Mouse (Mus musculus): ENCODE data around the gene Kcnk7.
"Not testable (repeated sequence)": the region's sequence is repeated elsewhere in the genome, so short reads cannot be mapped to it uniquely, and the experiment has no call there.

Kcnk7 gene

GRCm38 (mm10) chr19:5704163-5704800 is at the start of gene Kcnk7:
Gene Kcnk7, plus strand, starts transcription at chr19:5704367.
- DNase-seq, result peak; percentile 34

- DNase-seq, result no peak
Observed at GRCm38 (mm10) chr19:5654720-5655298, 49.4 kb upstream of the Kcnk7 start.

GRCm38 (mm10) chr19:5660942-5661751 is 43.0 kb upstream of the Kcnk7 start:
- DNase-seq, result peak; percentile 78

GRCm38 (mm10) chr19:5662310-5662709 is 41.9 kb upstream of the Kcnk7 start:
- peak; percentile 65 for DNase-seq

- DNase-seq, result peak; percentile 98
Observed at GRCm38 (mm10) chr19:5662981-5663913, 40.9 kb upstream of the Kcnk7 start, which contains the start of gene Sipa1. Gene Sipa1, minus strand, starts transcription at chr19:5663707.

- no peak for DNase-seq
Observed at GRCm38 (mm10) chr19:5664669-5665257, 39.4 kb upstream of the Kcnk7 start.

GRCm38 (mm10) chr19:5665465-5665864 is 38.7 kb upstream of the Kcnk7 start:
- DNase-seq, result no peak

- DNase-seq, result no peak
Observed at GRCm38 (mm10) chr19:5666386-5666785, 37.8 kb upstream of the Kcnk7 start.

GRCm38 (mm10) chr19:5668372-5668771 is 35.8 kb upstream of the Kcnk7 start:
- DNase-seq, result no peak

- no peak for DNase-seq
Observed at GRCm38 (mm10) chr19:5680432-5680831, 23.7 kb upstream of the Kcnk7 start.

- no peak for DNase-seq
Observed at GRCm38 (mm10) chr19:5684236-5684635, 19.9 kb upstream of the Kcnk7 start.

- no peak for DNase-seq
Observed at GRCm38 (mm10) chr19:5684985-5685384, 19.2 kb upstream of the Kcnk7 start.

- no peak for DNase-seq
Observed at GRCm38 (mm10) chr19:5685431-5685830, 18.7 kb upstream of the Kcnk7 start.

- no peak for DNase-seq
Observed at GRCm38 (mm10) chr19:5685861-5686260, 18.3 kb upstream of the Kcnk7 start.

GRCm38 (mm10) chr19:5686437-5686836 is 17.7 kb upstream of the Kcnk7 start:
- DNase-seq, result no peak

- not testable (repeated sequence) for DNase-seq
Observed at GRCm38 (mm10) chr19:5686954-5687353, 17.2 kb upstream of the Kcnk7 start.

GRCm38 (mm10) chr19:5687738-5688137 is 16.4 kb upstream of the Kcnk7 start:
- no peak for DNase-seq

- peak; percentile 98 for DNase-seq
Observed at GRCm38 (mm10) chr19:5688200-5689087, 15.7 kb upstream of the Kcnk7 start, which contains the start of the genes Map3k11 and Pcnx3. Gene Map3k11, plus strand, starts transcription at chr19:5688742. Gene Pcnx3, minus strand, starts transcription at chr19:5688908.

- no peak for DNase-seq
Observed at GRCm38 (mm10) chr19:5689088-5689428, 15.1 kb upstream of the Kcnk7 start.

GRCm38 (mm10) chr19:5689565-5690342 is 14.4 kb upstream of the Kcnk7 start:
- peak; percentile 94 for DNase-seq

Data from thymus, postnatal 14 days (tissue).